Mouse (Mus musculus) olfactory bulb, adult 2 months (tissue): ENCODE results near the gene Spocd1.

Experiments
- CTCF ChIP-seq: fragments of 200-500 bp; IDR thresholded peaks from 2 replicates; pipeline ENCODE4 v1.5.1; 2012; ENCODE audit warnings: low read depth, mild to moderate bottlenecking, low read length, moderate library complexity; ENCODE audit not compliant: insufficient read depth
- POLR2A ChIP-seq: fragments of 200-500 bp; IDR thresholded peaks from 2 replicates; pipeline ENCODE4 v1.6.1; 2012; ENCODE audit warnings: mild to moderate bottlenecking, low read depth, low read length, moderate library complexity; ENCODE audit not compliant: insufficient read depth

DNA sequence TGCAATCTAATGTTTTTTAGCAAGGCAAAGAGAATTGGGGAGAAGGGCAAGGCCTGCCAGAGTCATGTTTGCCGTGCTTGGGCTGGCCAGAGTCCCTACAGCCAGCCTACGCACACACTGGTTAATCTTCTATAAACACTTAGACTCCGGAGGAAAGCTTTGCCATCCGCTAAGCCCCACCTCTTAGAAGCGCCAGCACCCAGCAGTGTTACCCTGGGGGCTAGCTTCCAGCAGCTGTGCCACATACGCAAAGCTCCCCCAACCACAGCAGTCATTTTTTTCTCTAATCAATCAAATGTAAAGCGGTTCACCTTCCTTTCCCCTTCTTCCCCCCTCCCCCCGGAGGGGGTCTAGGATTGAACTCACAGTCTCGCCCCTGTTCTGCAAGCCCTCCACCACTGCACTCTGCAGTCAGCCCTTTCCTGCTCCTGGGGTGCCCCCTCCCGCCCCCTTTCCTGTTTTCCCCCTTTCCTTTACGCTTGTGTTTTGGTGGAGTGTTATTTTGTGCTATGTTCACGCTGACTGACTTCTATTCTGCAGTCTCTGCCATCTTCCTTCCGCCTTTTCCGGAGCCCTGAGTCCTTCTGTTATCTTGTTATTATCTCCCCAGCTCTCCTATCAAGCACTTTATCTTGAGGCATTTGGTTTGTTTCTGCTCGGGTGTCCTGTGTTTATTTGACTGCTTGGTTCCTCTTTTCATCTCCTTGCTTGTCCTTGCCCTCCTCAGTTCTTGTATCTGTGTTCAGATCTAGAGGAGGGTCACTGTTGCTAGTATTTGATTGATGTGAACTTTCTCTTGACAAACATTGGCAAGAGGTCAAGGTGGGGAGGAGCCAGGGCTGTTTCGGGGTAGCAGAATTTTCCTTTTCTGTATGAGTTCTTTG, 15.0 kb upstream of the Spocd1 start:
- no peak for TF ChIP-seq POLR2A
- TF ChIP-seq CTCF: no peak
